Comparison of ENCODE assay signal across 8 mouse cellular contexts in genomic region chrX:73673619-73673967, GRCm38 (mm10). TPM values are rescaled to one million over a fixed set of nuclear protein-coding genes. Genes with fewer than 3 reads are reported as not detected.
DNase-seq lines count a peak whose midpoint lies in the region; ATAC-seq and TF ChIP-seq lines count a peak whose summit lies in the region.

No protein-coding gene starts in this region.

- peak overlapping the region; percentile 94 for H3K27ac ChIP-seq in left cerebral cortex, adult 2 months
- peak overlapping the region; percentile 57 for H3K27ac ChIP-seq in embryonic facial prominence, embryonic 13.5 days
- peak overlapping the region; percentile 73 for H3K27ac ChIP-seq in hindbrain, postnatal 0 days
- H3K27ac ChIP-seq in midbrain, postnatal 0 days (ENCODE audit: low read depth, low read length) = peak overlapping the region; percentile 51; the same call in 1 of the 2 replicates

- H3K4me1 ChIP-seq in embryonic facial prominence, embryonic 13.5 days = peaks cover 16% of the 10 kb centered on the region
- no peaks in the 10 kb centered on the region for H3K4me1 ChIP-seq in hindbrain, postnatal 0 days (ENCODE audit: insufficient read depth, low read length)
- no peaks in the 10 kb centered on the region for H3K4me1 ChIP-seq in midbrain, postnatal 0 days (ENCODE audit: insufficient read depth, low read length)

- DNase-seq in left cerebral cortex, adult 2 months (ENCODE audit: extremely low spot score in 1 of 2, low spot score in 2 of 2) = no peak
- no peak for DNase-seq in left cerebral cortex, postnatal 25 days (ENCODE audit: low spot score in 2 of 2)
- peak; percentile 8 for DNase-seq in hindbrain, postnatal 0 days (ENCODE audit: low spot score)
- DNase-seq in midbrain, postnatal 0 days (ENCODE audit: low spot score) = no peak
- DNase-seq in right cerebral cortex, adult 2 months (ENCODE audit: low spot score in 2 of 2) = no peak
- no peak for DNase-seq in thymus, postnatal 10 days (ENCODE audit: low spot score in 2 of 2)
- no peak for DNase-seq in right cerebral cortex, postnatal 4 days

- H3K9ac ChIP-seq in embryonic facial prominence, embryonic 13.5 days = peak overlapping the region; percentile 82
- H3K9ac ChIP-seq in hindbrain, postnatal 0 days (replicated peaks; ENCODE audit: low read length) = peak overlapping the region; percentile 74
- peak overlapping the region; percentile 76 for H3K9ac ChIP-seq in midbrain, postnatal 0 days (replicated peaks; ENCODE audit: low read length, poor library complexity, severe bottlenecking)

- H3K4me2 ChIP-seq in embryonic facial prominence, embryonic 13.5 days = peak overlapping the region; percentile 70
- peak overlapping the region; percentile 65 for H3K4me2 ChIP-seq in hindbrain, postnatal 0 days (ENCODE audit: low read depth, low read length)
- peak overlapping the region; percentile 71 for H3K4me2 ChIP-seq in midbrain, postnatal 0 days (ENCODE audit: low read depth, low read length, poor library complexity, severe bottlenecking)

- no peaks in the 10 kb centered on the region for H3K9me3 ChIP-seq in embryonic facial prominence, embryonic 13.5 days
- H3K9me3 ChIP-seq in hindbrain, postnatal 0 days (ENCODE audit: low read length) = no peaks in the 10 kb centered on the region
- no peaks in the 10 kb centered on the region for H3K9me3 ChIP-seq in midbrain, postnatal 0 days (ENCODE audit: low read length)

- intact Hi-C loops in left cerebral cortex, adult 2 months (cut with DNase I) = no loop called here
- intact Hi-C loops in left cerebral cortex, postnatal 25 days (cut with DNase I) = no loop called here

- no peaks in the 10 kb centered on the region; the same call in 1 of the 2 replicates for H3K27me3 ChIP-seq in embryonic facial prominence, embryonic 13.5 days
- no peaks in the 10 kb centered on the region for H3K27me3 ChIP-seq in hindbrain, postnatal 0 days (ENCODE audit: insufficient read depth, low read length)
- H3K27me3 ChIP-seq in midbrain, postnatal 0 days (ENCODE audit: insufficient read depth, low read length) = no peaks in the 10 kb centered on the region

- WGBS in embryonic facial prominence, embryonic 13.5 days = 35% methylated on average over 39 of the region's 42 CpGs
- 33% methylated on average over 30 of the region's 42 CpGs for WGBS in hindbrain, postnatal 0 days
- 23% methylated on average over 32 of the region's 42 CpGs for WGBS in midbrain, postnatal 0 days

- H3K4me3 ChIP-seq in left cerebral cortex, adult 2 months = peak overlapping the region; percentile 72
- H3K4me3 ChIP-seq in embryonic facial prominence, embryonic 13.5 days = peak overlapping the region; percentile 61
- H3K4me3 ChIP-seq in hindbrain, postnatal 0 days (ENCODE audit: low read length) = peak overlapping the region; percentile 58
- peak overlapping the region; percentile 53 for H3K4me3 ChIP-seq in midbrain, postnatal 0 days (ENCODE audit: low read depth, low read length)

- no peak for ATAC-seq in embryonic facial prominence, embryonic 13.5 days (ENCODE audit: insufficient number of reproducible peaks, insufficient read depth, low FRiP score, low TSS enrichment, low read depth)
- peak; percentile 3; the same call in 1 of the 2 replicates for ATAC-seq in hindbrain, postnatal 0 days
- peak; percentile 15; the same call in 1 of the 2 replicates for ATAC-seq in midbrain, postnatal 0 days (ENCODE audit: low FRiP score)

- TF ChIP-seq CTCF in left cerebral cortex, adult 2 months (IDR thresholded peaks at IDR 0.05) = no peak
- no peak for TF ChIP-seq CTCF in hindbrain, postnatal 0 days (IDR thresholded peaks at IDR 0.05; ENCODE audit: low read depth)
- no peak for TF ChIP-seq CTCF in midbrain, postnatal 0 days (IDR thresholded peaks at IDR 0.05)

- peaks cover 13% of the 10 kb centered on the region for H3K36me3 ChIP-seq in embryonic facial prominence, embryonic 13.5 days
- H3K36me3 ChIP-seq in hindbrain, postnatal 0 days (ENCODE audit: insufficient read depth, low read length) = no peaks in the 10 kb centered on the region
- no peaks in the 10 kb centered on the region; the same call in 1 of the 2 replicates for H3K36me3 ChIP-seq in midbrain, postnatal 0 days (ENCODE audit: insufficient read depth, low read length)

RNA-seq across cellular contexts. Expression of gene Slc6a8, which starts 0.6 kb away (rescaled TPM):
- total RNA-seq in left cerebral cortex, adult 2 months (2021) = 100 to 1,000 TPM in 1 of 2 experiments, 10 to 100 TPM in 1; 98.4 to 119 TPM
- 100 to 1,000 TPM in 1 of 2 experiments, 10 to 100 TPM in 1; 91.1 to 101 TPM for total RNA-seq in left cerebral cortex, postnatal 25 days (2021)
- polyA plus RNA-seq in embryonic facial prominence, embryonic 13.5 days (2015; fragmentation: Nextera tagmentation; extraction: Ambion mirVana) = 9.7 and 10.1 TPM in 2 replicates
- 60.6 and 61.1 TPM in 2 replicates for total RNA-seq in hindbrain, postnatal 0 days (2014; rRNA removed)
- 7.6 and 8.2 TPM in 2 replicates for polyA plus RNA-seq in hindbrain, postnatal 0 days (2015; fragmentation: Nextera tagmentation; extraction: Ambion mirVana)
- 49.5 and 69.4 TPM in 2 replicates for total RNA-seq in midbrain, postnatal 0 days (2014; rRNA removed)
- 6.0 and 6.6 TPM in 2 replicates for polyA plus RNA-seq in midbrain, postnatal 0 days (2015; fragmentation: Nextera tagmentation; extraction: Ambion mirVana)

RNA-seq across cellular contexts. Expression of gene Pnck, which starts 13.7 kb away (rescaled TPM):
- 10 to 100 TPM; 93.4 to 98.8 TPM for total RNA-seq in left cerebral cortex, adult 2 months (2021)
- 100 to 1,000 TPM in 1 of 2 experiments, 10 to 100 TPM in 1; 95.7 to 111 TPM for total RNA-seq in left cerebral cortex, postnatal 25 days (2021)
- polyA plus RNA-seq in embryonic facial prominence, embryonic 13.5 days (2015; fragmentation: Nextera tagmentation; extraction: Ambion mirVana) = 15.6 and 18.8 TPM in 2 replicates
- total RNA-seq in hindbrain, postnatal 0 days (2014; rRNA removed) = 109 and 116 TPM in 2 replicates
- 145 and 149 TPM in 2 replicates for polyA plus RNA-seq in hindbrain, postnatal 0 days (2015; fragmentation: Nextera tagmentation; extraction: Ambion mirVana)
- total RNA-seq in midbrain, postnatal 0 days (2014; rRNA removed) = 89.4 and 136 TPM in 2 replicates
- 159 and 172 TPM in 2 replicates for polyA plus RNA-seq in midbrain, postnatal 0 days (2015; fragmentation: Nextera tagmentation; extraction: Ambion mirVana)

RNA-seq across cellular contexts. Expression of gene Dusp9, which starts 34.4 kb away (rescaled TPM):
- total RNA-seq in left cerebral cortex, adult 2 months (2021) = under 1 TPM; 0.68 to 0.70 TPM
- 1 to 10 TPM in 1 of 2 experiments, under 1 TPM in 1; 0.76 to 1.2 TPM for total RNA-seq in left cerebral cortex, postnatal 25 days (2021)
- 13.3 and 17.4 TPM in 2 replicates for polyA plus RNA-seq in embryonic facial prominence, embryonic 13.5 days (2015; fragmentation: Nextera tagmentation; extraction: Ambion mirVana)
- 2.3 and 3.3 TPM in 2 replicates for total RNA-seq in hindbrain, postnatal 0 days (2014; rRNA removed)
- 1.1 and 1.3 TPM in 2 replicates for polyA plus RNA-seq in hindbrain, postnatal 0 days (2015; fragmentation: Nextera tagmentation; extraction: Ambion mirVana)
- 1.4 and 2.1 TPM in 2 replicates for total RNA-seq in midbrain, postnatal 0 days (2014; rRNA removed)
- 0.39 and 0.68 TPM in 2 replicates for polyA plus RNA-seq in midbrain, postnatal 0 days (2015; fragmentation: Nextera tagmentation; extraction: Ambion mirVana)

RNA-seq across cellular contexts. Expression of gene Bcap31, which starts 42.4 kb away (rescaled TPM):
- 10 to 100 TPM; 74.8 to 90.1 TPM for total RNA-seq in left cerebral cortex, adult 2 months (2021)
- 10 to 100 TPM; 78.4 to 88.0 TPM for total RNA-seq in left cerebral cortex, postnatal 25 days (2021)
- 208 and 226 TPM in 2 replicates for polyA plus RNA-seq in embryonic facial prominence, embryonic 13.5 days (2015; fragmentation: Nextera tagmentation; extraction: Ambion mirVana)
- total RNA-seq in hindbrain, postnatal 0 days (2014; rRNA removed) = 50.1 and 50.6 TPM in 2 replicates
- 150 and 157 TPM in 2 replicates for polyA plus RNA-seq in hindbrain, postnatal 0 days (2015; fragmentation: Nextera tagmentation; extraction: Ambion mirVana)
- total RNA-seq in midbrain, postnatal 0 days (2014; rRNA removed) = 48.7 and 58.1 TPM in 2 replicates
- polyA plus RNA-seq in midbrain, postnatal 0 days (2015; fragmentation: Nextera tagmentation; extraction: Ambion mirVana) = 133 and 134 TPM in 2 replicates

RNA-seq across cellular contexts. Expression of gene Abcd1, which starts 42.8 kb away (rescaled TPM):
- 10 to 100 TPM; 11.3 to 12.3 TPM for total RNA-seq in left cerebral cortex, adult 2 months (2021)
- total RNA-seq in left cerebral cortex, postnatal 25 days (2021) = 10 to 100 TPM; 11.1 to 14.1 TPM
- polyA plus RNA-seq in embryonic facial prominence, embryonic 13.5 days (2015; fragmentation: Nextera tagmentation; extraction: Ambion mirVana) = 13.9 and 15.4 TPM in 2 replicates
- total RNA-seq in hindbrain, postnatal 0 days (2014; rRNA removed) = 16.6 and 18.0 TPM in 2 replicates
- 8.4 and 8.5 TPM in 2 replicates for polyA plus RNA-seq in hindbrain, postnatal 0 days (2015; fragmentation: Nextera tagmentation; extraction: Ambion mirVana)
- total RNA-seq in midbrain, postnatal 0 days (2014; rRNA removed) = 16.7 and 19.2 TPM in 2 replicates
- 7.9 and 9.0 TPM in 2 replicates for polyA plus RNA-seq in midbrain, postnatal 0 days (2015; fragmentation: Nextera tagmentation; extraction: Ambion mirVana)
